Mouse (Mus musculus): ENCODE results near the gene Tmem208. TPM values are rescaled to one million over a fixed set of nuclear protein-coding genes. Genes with fewer than 3 reads are reported as not detected.

The Tmem208 gene
- 67.8 and 82.2 TPM in 2 replicates for polyA plus RNA-seq (2012; rRNA removed)

GRCm38 (mm10) chr8:105326141-105326672, at the start of gene Tmem208, which contains the start of gene Lrrc29:
Gene Tmem208 (plus strand): TSS chr8:105326354.
Gene Lrrc29 (minus strand): TSS chr8:105326278.
- Histone ChIP-seq H3K36me3 (ENCODE audit: control insufficient read depth, insufficient read depth, low read length) (peaks cover 26% of the 10 kb centered on the region), H3K4me1 (ENCODE audit: control insufficient read depth, insufficient read depth, insufficient read length) (peaks cover 9% of the 10 kb centered on the region; the same call in 1 of the 2 replicates), H3K27ac (ENCODE audit: insufficient read depth, low read length) (peak within 1 kb of the TSS; percentile 75), H3K4me3 (ENCODE audit: extremely low read depth, insufficient read depth, insufficient read length) (peak within 1 kb of the TSS; percentile 74), H3K27me3 (ENCODE audit: control insufficient read depth, insufficient read depth, low read length) (no peaks in the 10 kb centered on the region)
- peak; percentile 92 to 96 for DNase-seq (ENCODE audit: low read depth in 1 of 2, low spot score in 2 of 2)
- peak; percentile 69 for TF ChIP-seq POLR2A (IDR thresholded peaks at IDR 0.05; ENCODE audit: low read depth, low read length)
- no peak for TF ChIP-seq CTCF (IDR thresholded peaks at IDR 0.05; ENCODE audit: extremely low read depth, insufficient read depth, insufficient read length, insufficient replicate concordance)
- under 1% methylated on average over 36 of the region's 36 CpGs for WGBS

- whole genome bisulfite sequencing, result 5% methylated on average over 28 of the region's 28 CpGs
- TF ChIP-seq CTCF (IDR thresholded peaks at IDR 0.05; ENCODE audit: extremely low read depth, insufficient read depth, insufficient read length, insufficient replicate concordance) (no peak; the same call in 1 of the 2 replicates), POLR2A (IDR thresholded peaks at IDR 0.05; ENCODE audit: low read depth, low read length) (no peak)
- peak overlapping the region; percentile 12; the same call in 1 of the 2 replicates for H3K4me3 ChIP-seq (ENCODE audit: extremely low read depth, insufficient read depth, insufficient read length)
- peaks cover 15% of the 10 kb centered on the region for H3K27me3 ChIP-seq (ENCODE audit: control insufficient read depth, insufficient read depth, low read length)
- DNase-seq (ENCODE audit: low read depth in 1 of 2, low spot score in 2 of 2), result peak in 1 of 2 experiments; percentile 33
- H3K4me1 ChIP-seq (ENCODE audit: control insufficient read depth, insufficient read depth, insufficient read length), result peaks cover 14% of the 10 kb centered on the region
- H3K27ac ChIP-seq (ENCODE audit: insufficient read depth, low read length), result no peak overlapping the region
- no peaks in the 10 kb centered on the region for H3K36me3 ChIP-seq (ENCODE audit: control insufficient read depth, insufficient read depth, low read length)
Observed at GRCm38 (mm10) chr8:105278911-105279334, 47.2 kb upstream of the Tmem208 start.

- Histone ChIP-seq H3K27ac (ENCODE audit: insufficient read depth, low read length) (no peak overlapping the region), H3K36me3 (ENCODE audit: control insufficient read depth, insufficient read depth, low read length) (no peaks in the 10 kb centered on the region), H3K4me3 (ENCODE audit: extremely low read depth, insufficient read depth, insufficient read length) (no peak overlapping the region), H3K27me3 (ENCODE audit: control insufficient read depth, insufficient read depth, low read length) (peaks cover 12% of the 10 kb centered on the region), H3K4me1 (ENCODE audit: control insufficient read depth, insufficient read depth, insufficient read length) (peaks cover 14% of the 10 kb centered on the region)
- 43% methylated on average over 3 of the region's 3 CpGs for WGBS
- no peak for DNase-seq (ENCODE audit: low read depth in 1 of 2, low spot score in 2 of 2)
- TF ChIP-seq CTCF (IDR thresholded peaks at IDR 0.05; ENCODE audit: extremely low read depth, insufficient read depth, insufficient read length, insufficient replicate concordance) (no peak), POLR2A (IDR thresholded peaks at IDR 0.05; ENCODE audit: low read depth, low read length) (no peak)
Observed at GRCm38 (mm10) chr8:105280567-105280966, 45.6 kb upstream of the Tmem208 start.

- Histone ChIP-seq H3K27ac (ENCODE audit: insufficient read depth, low read length) (no peak overlapping the region), H3K36me3 (ENCODE audit: control insufficient read depth, insufficient read depth, low read length) (no peaks in the 10 kb centered on the region), H3K4me3 (ENCODE audit: extremely low read depth, insufficient read depth, insufficient read length) (no peak overlapping the region), H3K27me3 (ENCODE audit: control insufficient read depth, insufficient read depth, low read length) (0 out of 2 replicates have a peak, but pooled peaks cover 2% of the 10 kb centered on the region), H3K4me1 (ENCODE audit: control insufficient read depth, insufficient read depth, insufficient read length) (peaks cover 7% of the 10 kb centered on the region)
- WGBS, result 93% methylated on average over 12 of the region's 12 CpGs
- no peak for DNase-seq (ENCODE audit: low read depth in 1 of 2, low spot score in 2 of 2)
- TF ChIP-seq POLR2A (IDR thresholded peaks at IDR 0.05; ENCODE audit: low read depth, low read length), result no peak
- no peak for TF ChIP-seq CTCF (IDR thresholded peaks at IDR 0.05; ENCODE audit: extremely low read depth, insufficient read depth, insufficient read length, insufficient replicate concordance)
Observed at GRCm38 (mm10) chr8:105281821-105282220, 44.3 kb upstream of the Tmem208 start.

- Histone ChIP-seq H3K4me1 (ENCODE audit: control insufficient read depth, insufficient read depth, insufficient read length) (peaks cover 7% of the 10 kb centered on the region), H3K27me3 (ENCODE audit: control insufficient read depth, insufficient read depth, low read length) (no peaks in the 10 kb centered on the region), H3K27ac (ENCODE audit: insufficient read depth, low read length) (no peak overlapping the region), H3K4me3 (ENCODE audit: extremely low read depth, insufficient read depth, insufficient read length) (no peak overlapping the region), H3K36me3 (ENCODE audit: control insufficient read depth, insufficient read depth, low read length) (no peaks in the 10 kb centered on the region)
- 81% methylated on average over 4 of the region's 4 CpGs for WGBS
- TF ChIP-seq CTCF (IDR thresholded peaks at IDR 0.05; ENCODE audit: extremely low read depth, insufficient read depth, insufficient read length, insufficient replicate concordance) (no peak), POLR2A (IDR thresholded peaks at IDR 0.05; ENCODE audit: low read depth, low read length) (no peak)
- no peak for DNase-seq (ENCODE audit: low read depth in 1 of 2, low spot score in 2 of 2)
Observed at GRCm38 (mm10) chr8:105282239-105282638, 43.9 kb upstream of the Tmem208 start.

GRCm38 (mm10) chr8:105283074-105283473, 43.1 kb upstream of the Tmem208 start:
- Histone ChIP-seq H3K36me3 (ENCODE audit: control insufficient read depth, insufficient read depth, low read length) (no peaks in the 10 kb centered on the region), H3K4me1 (ENCODE audit: control insufficient read depth, insufficient read depth, insufficient read length) (peaks cover 7% of the 10 kb centered on the region), H3K27me3 (ENCODE audit: control insufficient read depth, insufficient read depth, low read length) (no peaks in the 10 kb centered on the region), H3K27ac (ENCODE audit: insufficient read depth, low read length) (no peak overlapping the region), H3K4me3 (ENCODE audit: extremely low read depth, insufficient read depth, insufficient read length) (no peak overlapping the region)
- peak; percentile 73; the same call in 1 of the 2 replicates for TF ChIP-seq CTCF (IDR thresholded peaks at IDR 0.05; ENCODE audit: extremely low read depth, insufficient read depth, insufficient read length, insufficient replicate concordance)
- TF ChIP-seq POLR2A (IDR thresholded peaks at IDR 0.05; ENCODE audit: low read depth, low read length), result no peak
- peak in 1 of 2 experiments; percentile 41 for DNase-seq (ENCODE audit: low read depth in 1 of 2, low spot score in 2 of 2)
- WGBS, result 61% methylated on average over 23 of the region's 23 CpGs

GRCm38 (mm10) chr8:105285514-105285913, 40.6 kb upstream of the Tmem208 start:
- no peak for DNase-seq (ENCODE audit: low read depth in 1 of 2, low spot score in 2 of 2)
- Histone ChIP-seq H3K36me3 (ENCODE audit: control insufficient read depth, insufficient read depth, low read length) (no peaks in the 10 kb centered on the region), H3K27ac (ENCODE audit: insufficient read depth, low read length) (no peak overlapping the region), H3K27me3 (ENCODE audit: control insufficient read depth, insufficient read depth, low read length) (no peaks in the 10 kb centered on the region), H3K4me1 (ENCODE audit: control insufficient read depth, insufficient read depth, insufficient read length) (peaks cover 9% of the 10 kb centered on the region), H3K4me3 (ENCODE audit: extremely low read depth, insufficient read depth, insufficient read length) (no peak overlapping the region)
- 86% methylated on average over 12 of the region's 12 CpGs for WGBS
- TF ChIP-seq POLR2A (IDR thresholded peaks at IDR 0.05; ENCODE audit: low read depth, low read length), result no peak
- TF ChIP-seq CTCF (IDR thresholded peaks at IDR 0.05; ENCODE audit: extremely low read depth, insufficient read depth, insufficient read length, insufficient replicate concordance), result no peak
